Mouse (Mus musculus) cerebellum, adult 2 months (tissue): ENCODE measurements around the gene Eif4a2. TPM values are rescaled to one million over a fixed set of nuclear protein-coding genes. Genes with fewer than 3 reads are reported as not detected.

Source experiments
- DNase-seq, 2 experiments: peaks; one replicate each; pipeline ENCODE4 v3.0.0; 2021
- H3K27ac ChIP-seq: fragments of 200-500 bp; 2 replicates; pipeline ENCODE4 v1.5.1; 2012; ENCODE audit warnings: low read length, control low read depth, inconsistent platforms; ENCODE audit not compliant: insufficient read depth
- H3K27me3 ChIP-seq: fragments of 200-500 bp; 2 replicates; pipeline ENCODE4 v1.6.1; 2012; ENCODE audit warnings: inconsistent platforms, mild to moderate bottlenecking, low read length, moderate library complexity; ENCODE audit not compliant: control insufficient read depth, insufficient read depth
- H3K4me1 ChIP-seq: fragments of 200-500 bp; 2 replicates; pipeline ENCODE4 v1.6.1; 2011; ENCODE audit warnings: low read length; ENCODE audit not compliant: control insufficient read depth, insufficient read depth
- H3K4me3 ChIP-seq: fragments of 200-500 bp; replicated peaks from 2 replicates; pipeline ENCODE3; 2011; ENCODE audit warnings: mild to moderate bottlenecking, low read depth, low read length, control low read depth; ENCODE audit not compliant: insufficient read depth
- CTCF ChIP-seq: fragments of 200-500 bp; IDR thresholded peaks from 2 replicates; pipeline ENCODE4 v1.5.1; 2011; ENCODE audit warnings: low read depth, mild to moderate bottlenecking, control low read depth, low read length, moderate library complexity, borderline replicate concordance; ENCODE audit not compliant: insufficient read depth
- POLR2A ChIP-seq: fragments of 200-500 bp; IDR thresholded peaks from 2 replicates; pipeline ENCODE4 v1.6.1; 2011; ENCODE audit warnings: low read length, control low read depth, borderline replicate concordance; ENCODE audit not compliant: insufficient read depth
- WGBS: fragments of 180-500 bp; shearing (Covaris S2); methylation state at CpG from one replicate; pipeline ENCODE4 v1.1.7; 2018; 5-methylcytosine and 5-hydroxymethylcytosine counted together
- polyA plus RNA-seq: library from polyadenylated mRNA; depleted of rRNA; stranded (reverse); fragments of >200 nt; gene quantifications from 2 replicates; pipeline ENCODE4 v1.2.3, GENCODE M21; 2012

Eif4a2 gene
- polyA plus RNA-seq, 1 experiment: 742 TPM

- H3K4me3 ChIP-seq: no peak overlapping the region
- no peak for DNase-seq
- no peak for TF ChIP-seq POLR2A
- TF ChIP-seq CTCF: no peak
- WGBS: 92% methylated on average over 4 of the region's 4 CpGs
- no peaks in the 10 kb centered on the region for H3K4me1 ChIP-seq
- H3K27ac ChIP-seq: no peak overlapping the region
- no peaks in the 10 kb centered on the region for H3K27me3 ChIP-seq
These were observed 15.9 kb downstream of the Eif4a2 start for GRCm38 (mm10) chr16:23123104-23123503.

GRCm38 (mm10) chr16:23124398-23124797, 17.2 kb downstream of the Eif4a2 start:
- Histone ChIP-seq H3K4me1 (no peaks in the 10 kb centered on the region), H3K27ac (no peak overlapping the region), H3K4me3 (no peak overlapping the region), H3K27me3 (no peaks in the 10 kb centered on the region)
- TF ChIP-seq CTCF: no peak
- TF ChIP-seq POLR2A: no peak
- DNase-seq: no peak
- 92% methylated on average over 4 of the region's 4 CpGs for WGBS

- Histone ChIP-seq H3K4me3 (peak overlapping the region; percentile 66), H3K27ac (0 out of 2 replicates have a peak overlapping the region, but pooled peaks have one; percentile 89), H3K4me1 (no peaks in the 10 kb centered on the region), H3K27me3 (no peaks in the 10 kb centered on the region)
- no peak for DNase-seq
- TF ChIP-seq CTCF (no peak), POLR2A (no peak)
- WGBS: 0% methylated on average over 4 of the region's 4 CpGs
These were observed 20.0 kb downstream of the Eif4a2 start for GRCm38 (mm10) chr16:23127311-23127672.

- WGBS: under 1% methylated on average over 51 of the region's 51 CpGs
- DNase-seq: peak; percentile 94 to 96
- no peaks in the 10 kb centered on the region for H3K4me1 ChIP-seq
- H3K4me3 ChIP-seq: peak within 1 kb of the TSS; percentile 66
- TF ChIP-seq CTCF (0 out of 2 replicates have a peak, but pooled peaks have one; percentile 21), POLR2A (peak; percentile 89)
- peak within 1 kb of the TSS; percentile 89 for H3K27ac ChIP-seq
- no peaks in the 10 kb centered on the region for H3K27me3 ChIP-seq
These were observed 20.6 kb downstream of the Eif4a2 start, which contains the start of gene Rfc4 for GRCm38 (mm10) chr16:23127673-23128375. Rfc4 (minus strand) TSS chr16:23127737.

- DNase-seq: no peak
- no peaks in the 10 kb centered on the region for H3K4me1 ChIP-seq
- TF ChIP-seq POLR2A (no peak), CTCF (no peak)
- H3K4me3 ChIP-seq: no peak overlapping the region
- WGBS: 87% methylated on average over 3 of the region's 3 CpGs
- no peak overlapping the region for H3K27ac ChIP-seq
- H3K27me3 ChIP-seq: no peaks in the 10 kb centered on the region
These were observed 23.1 kb downstream of the Eif4a2 start for GRCm38 (mm10) chr16:23130303-23130702.

- H3K4me1 ChIP-seq: no peaks in the 10 kb centered on the region
- no peak overlapping the region for H3K27ac ChIP-seq
- no peak overlapping the region for H3K4me3 ChIP-seq
- 95% methylated on average over 1 of the region's 1 CpGs for WGBS
- DNase-seq: no peak
- TF ChIP-seq POLR2A: no peak
- TF ChIP-seq CTCF: no peak
- no peaks in the 10 kb centered on the region for H3K27me3 ChIP-seq
These were observed 25.1 kb downstream of the Eif4a2 start for GRCm38 (mm10) chr16:23132336-23132735.

- TF ChIP-seq POLR2A (no peak), CTCF (peak; percentile 44; the same call in 1 of the 2 replicates)
- Histone ChIP-seq H3K27me3 (no peaks in the 10 kb centered on the region), H3K4me3 (no peak overlapping the region), H3K27ac (no peak overlapping the region), H3K4me1 (no peaks in the 10 kb centered on the region)
- DNase-seq: peak in 1 of 2 experiments; percentile 32
- 15% methylated on average over 11 of the region's 11 CpGs for WGBS
These were observed 28.3 kb downstream of the Eif4a2 start for GRCm38 (mm10) chr16:23135421-23136149.

GRCm38 (mm10) chr16:23136406-23136970, 29.2 kb downstream of the Eif4a2 start:
- H3K27me3 ChIP-seq: no peaks in the 10 kb centered on the region
- DNase-seq: no peak
- no peak overlapping the region for H3K4me3 ChIP-seq
- TF ChIP-seq POLR2A: no peak
- no peak for TF ChIP-seq CTCF
- no peaks in the 10 kb centered on the region for H3K4me1 ChIP-seq
- no peak overlapping the region for H3K27ac ChIP-seq
- 26% methylated on average over 4 of the region's 4 CpGs for WGBS
